Mouse (Mus musculus) megakaryocyte, embryonic 14.5 days (primary cell): ENCODE results near the gene Vps8.

Source experiments
- FLI1 ChIP-seq: IDR thresholded peaks from 2 replicates; pipeline ENCODE4 v1.6.1; 2012; ENCODE audit warnings: low read length, inconsistent platforms, mixed read lengths
- GATA1 ChIP-seq: IDR thresholded peaks from 3 replicates; pipeline ENCODE4 v1.6.1; 2012; ENCODE audit warnings: mixed read lengths, low read length, inconsistent platforms, borderline replicate concordance

GRCm38 (mm10) chr16:21385926-21386881, 36.7 kb upstream of the Vps8 start:
- no peak for TF ChIP-seq FLI1
- no peak for TF ChIP-seq GATA1
